Mouse (Mus musculus) testis, postnatal 14 days (tissue): ENCODE results near the gene Psmd11.
"Not testable (repeated sequence)": the region's sequence is repeated elsewhere in the genome, so short reads cannot be mapped to it uniquely, and the experiment has no call there.

Experiments used
- DNase-seq: peaks from one replicate; pipeline ENCODE4 v3.0.0; 2021; ENCODE audit warnings: low spot score

Psmd11 gene

DNA sequence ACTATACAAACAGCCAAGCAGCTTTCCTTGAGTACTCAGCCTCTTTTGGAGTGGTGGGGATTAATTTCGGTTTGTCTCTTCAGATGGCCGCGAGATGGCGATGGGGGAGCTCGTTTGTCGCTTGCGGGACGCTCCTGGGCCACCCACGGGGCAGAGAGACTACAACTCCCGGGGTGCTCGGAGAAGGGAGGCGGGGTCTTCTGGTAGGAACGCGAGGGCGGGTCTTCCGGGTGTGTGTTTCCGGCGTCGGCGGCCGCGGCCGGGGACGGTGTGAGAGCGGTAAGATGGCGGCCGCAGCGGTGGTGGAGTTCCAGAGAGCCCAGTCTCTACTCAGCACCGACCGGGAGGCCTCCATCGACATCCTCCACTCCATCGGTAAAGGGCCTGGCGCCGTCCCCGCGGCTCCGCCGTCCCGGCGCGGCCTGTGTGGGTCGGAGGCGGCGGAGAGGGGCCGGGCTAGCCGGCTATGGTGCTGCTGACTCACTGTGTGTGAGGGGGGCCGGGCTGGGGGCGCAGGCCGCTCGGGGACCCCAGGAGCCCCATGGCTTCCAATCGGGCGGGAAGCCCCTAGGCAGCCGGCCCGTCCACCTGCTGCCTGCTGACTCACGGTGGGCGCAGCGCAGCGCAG, at the start of gene Psmd11:
Gene Psmd11 (plus strand): TSS at position 235 of the 628 bp plus-strand sequence.
- DNase-seq = peak; percentile 94

DNA sequence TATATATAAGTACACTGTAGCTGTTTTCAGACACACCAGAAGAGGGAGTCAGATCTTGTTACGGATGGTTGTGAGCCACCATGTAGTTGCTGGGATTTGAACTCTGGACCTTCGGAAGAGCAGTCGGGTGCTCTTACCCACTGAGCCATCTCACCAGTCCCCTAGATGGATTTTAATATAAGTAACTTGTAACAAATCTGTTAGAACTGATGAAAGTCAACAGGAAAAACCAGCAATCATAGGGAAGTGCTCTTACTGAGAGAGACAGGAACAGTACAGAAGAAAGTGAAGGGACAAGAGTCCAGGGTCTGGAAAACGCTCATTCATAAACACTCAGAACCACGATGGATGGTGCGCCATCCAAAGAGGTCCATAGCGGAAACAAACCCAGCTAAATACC, 49.2 kb upstream of the Psmd11 start:
- not testable (repeated sequence) for DNase-seq

DNA sequence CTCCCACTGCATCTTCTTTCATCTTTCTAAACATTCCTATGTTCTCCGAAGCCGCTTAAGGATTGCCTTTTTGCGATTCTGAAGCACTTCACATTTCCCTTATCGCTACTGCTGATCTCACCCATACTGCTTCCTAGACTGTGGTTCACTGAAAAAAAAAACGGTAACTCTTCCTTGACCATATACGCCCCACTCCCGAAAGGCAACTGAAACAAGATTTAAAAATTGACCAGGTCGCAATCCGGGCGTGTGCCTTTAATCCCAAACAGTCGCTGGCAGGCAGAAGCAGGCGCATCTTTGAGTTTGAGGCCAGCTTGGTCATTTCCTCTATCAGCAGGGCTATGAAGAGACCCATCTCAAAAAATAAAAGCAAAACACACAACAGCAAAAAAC, 45.8 kb upstream of the Psmd11 start:
- DNase-seq = peak; percentile 24

DNA sequence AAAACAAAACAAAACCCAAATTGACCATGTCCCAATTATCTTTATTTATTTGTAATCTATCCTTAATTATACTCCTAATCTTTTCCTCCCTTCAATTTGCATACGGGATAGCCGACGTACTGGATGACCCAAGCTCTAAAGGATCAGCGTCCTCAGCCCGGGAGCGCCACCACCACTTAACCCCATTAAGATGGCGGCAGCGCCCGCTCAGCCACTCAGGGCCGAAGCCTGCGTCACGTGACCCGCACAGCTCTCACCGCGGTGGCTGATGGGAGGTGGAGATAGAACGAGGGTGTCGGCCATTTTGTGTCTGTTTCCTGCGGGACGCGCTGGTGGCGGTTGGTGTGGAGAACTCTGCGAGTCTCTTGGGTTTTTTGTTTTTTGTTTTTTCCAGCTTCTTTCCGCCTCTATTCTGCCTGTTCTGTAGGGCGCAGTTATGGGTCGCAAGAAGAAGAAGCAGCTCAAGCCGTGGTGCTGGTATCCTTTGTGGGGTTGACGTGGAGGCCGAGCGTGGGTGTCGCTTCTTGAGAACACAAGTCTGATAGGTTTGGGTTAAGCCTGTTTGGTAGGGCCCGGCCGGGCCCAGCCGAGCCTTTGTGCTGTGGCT, 45.3 kb upstream of the Psmd11 start, which contains the start of gene Zfp207:
Gene Zfp207 (plus strand): TSS at position 261 of the 607 bp plus-strand sequence.
- DNase-seq = peak; percentile 98

DNA sequence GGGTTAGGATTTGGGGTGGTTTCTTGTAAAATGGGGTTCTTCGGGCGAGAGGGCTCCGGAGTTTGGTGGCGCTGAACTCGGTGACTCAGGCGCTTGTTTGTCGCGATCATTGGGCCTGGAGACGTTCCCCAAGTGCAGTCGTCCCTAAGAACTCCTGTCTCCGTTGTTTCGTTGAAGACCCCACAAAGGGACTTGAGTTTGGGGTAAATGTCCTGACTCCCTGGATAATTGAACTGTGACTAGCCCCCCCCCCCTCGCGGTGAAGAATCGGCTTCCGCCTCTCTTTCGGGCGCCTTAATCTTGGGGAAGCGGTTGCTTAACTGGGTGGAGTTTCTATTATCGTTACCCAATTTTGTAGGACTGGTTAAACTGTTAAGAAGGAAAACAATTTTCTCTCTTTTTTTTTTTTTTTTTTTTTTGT, 44.8 kb upstream of the Psmd11 start:
- no peak for DNase-seq

DNA sequence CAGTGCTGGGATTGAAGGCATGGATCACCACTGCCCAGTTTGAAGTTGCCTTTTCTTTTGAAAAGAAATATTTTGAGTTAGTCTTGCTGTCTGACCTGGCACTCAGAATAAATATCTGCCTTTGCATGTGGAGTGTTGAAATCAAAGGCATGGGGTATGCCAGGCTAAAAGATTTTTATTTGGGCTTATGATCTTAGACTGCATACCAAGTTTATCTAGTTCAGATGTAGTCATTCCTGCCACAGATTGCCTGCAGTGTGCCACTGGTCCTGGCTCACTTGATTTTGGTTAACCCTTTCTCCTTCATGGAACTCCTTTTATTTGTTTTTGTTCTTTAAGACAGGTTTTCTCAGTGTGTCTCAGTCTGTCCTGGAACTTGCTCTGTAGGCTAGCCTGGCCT, 44.0 kb upstream of the Psmd11 start:
- no peak for DNase-seq

DNA sequence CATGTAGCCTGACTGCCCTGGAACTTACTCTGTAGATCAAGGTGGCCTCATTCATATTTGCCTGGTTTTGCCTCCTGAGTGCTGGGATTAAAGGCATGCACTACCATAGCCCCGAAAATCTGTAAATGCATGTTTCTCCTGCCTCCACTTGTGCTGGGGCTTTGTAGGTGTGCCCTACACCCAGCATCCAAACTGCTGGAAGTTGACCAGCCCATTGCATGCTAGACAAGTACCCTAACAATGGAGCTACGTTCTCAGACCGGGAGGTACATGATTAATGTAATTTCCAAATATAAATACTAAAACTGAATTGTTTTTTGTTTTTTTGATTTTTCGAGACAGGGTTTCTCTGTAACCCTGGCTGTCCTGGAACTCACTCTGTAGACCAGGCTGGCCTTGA, 43.4 kb upstream of the Psmd11 start:
- no peak for DNase-seq

DNA sequence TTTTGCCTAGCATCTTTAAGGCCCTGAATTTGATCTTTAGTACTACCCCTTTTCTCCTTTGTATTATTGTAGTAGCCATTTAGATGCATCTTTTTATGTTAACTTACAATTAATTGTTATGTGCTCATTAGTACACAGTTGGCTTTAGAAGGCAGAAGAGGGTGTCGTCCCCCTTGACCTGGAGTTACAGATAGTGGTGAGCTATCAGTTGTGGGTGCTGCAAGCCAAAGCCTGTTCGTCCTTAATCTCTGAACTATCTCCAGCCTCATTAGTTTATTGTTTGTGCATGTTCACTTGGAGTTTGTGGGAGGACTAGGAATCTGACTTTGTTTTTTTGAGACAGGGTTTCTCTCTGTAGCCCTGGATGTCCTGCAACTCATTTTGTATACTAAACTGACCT, 41.6 kb upstream of the Psmd11 start:
- DNase-seq = no peak

DNA sequence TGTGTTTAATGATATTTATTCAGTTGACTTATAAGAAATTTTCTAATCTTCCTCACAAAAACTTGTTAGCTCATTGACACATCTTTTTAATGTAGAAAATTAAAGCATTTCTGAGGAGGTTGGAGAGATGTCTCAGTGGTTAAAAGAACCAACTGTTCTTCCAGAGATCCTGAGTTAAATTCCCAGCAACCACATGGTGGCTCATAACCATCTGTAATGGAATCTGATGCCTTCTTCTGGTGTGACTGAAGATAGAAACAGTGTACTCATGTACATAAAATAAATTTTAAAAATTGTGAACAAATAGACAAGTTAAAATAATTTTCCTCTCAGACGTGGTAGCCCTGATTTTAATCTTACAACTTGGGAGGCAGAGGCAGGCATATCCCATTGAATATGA, 38.5 kb upstream of the Psmd11 start:
- no peak for DNase-seq

DNA sequence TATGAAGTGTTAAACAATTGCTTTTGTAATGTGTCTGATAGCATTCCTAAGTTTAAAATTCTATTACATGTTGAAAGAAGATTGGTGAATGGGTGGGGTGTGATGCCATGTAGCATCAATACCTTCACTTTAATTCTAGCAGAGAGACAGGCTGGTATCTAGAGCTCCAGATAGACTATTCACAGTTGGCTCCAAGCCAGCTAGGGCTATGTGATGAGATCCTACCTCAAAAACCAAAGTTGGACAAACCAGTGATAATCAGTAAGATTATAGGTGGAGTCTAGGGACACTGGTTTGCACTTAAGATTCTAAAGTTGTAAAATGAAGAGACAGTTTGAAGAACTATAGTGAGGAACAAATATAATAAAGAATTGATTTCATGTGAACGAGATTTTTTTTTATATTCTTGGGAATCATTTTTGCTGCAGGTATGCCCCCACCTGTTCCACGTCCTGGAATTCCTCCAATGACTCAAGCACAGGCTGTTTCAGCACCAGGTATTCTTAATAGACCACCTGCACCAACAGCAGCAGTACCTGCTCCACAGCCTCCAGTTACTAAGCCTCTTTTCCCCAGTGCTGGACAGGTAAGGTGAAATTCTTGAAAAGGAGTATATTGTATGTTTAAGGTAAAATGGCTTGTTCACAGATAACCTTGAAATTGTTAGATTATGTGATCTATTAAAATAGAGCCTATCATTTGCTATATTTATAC, 36.9 kb upstream of the Psmd11 start:
- no peak for DNase-seq

DNA sequence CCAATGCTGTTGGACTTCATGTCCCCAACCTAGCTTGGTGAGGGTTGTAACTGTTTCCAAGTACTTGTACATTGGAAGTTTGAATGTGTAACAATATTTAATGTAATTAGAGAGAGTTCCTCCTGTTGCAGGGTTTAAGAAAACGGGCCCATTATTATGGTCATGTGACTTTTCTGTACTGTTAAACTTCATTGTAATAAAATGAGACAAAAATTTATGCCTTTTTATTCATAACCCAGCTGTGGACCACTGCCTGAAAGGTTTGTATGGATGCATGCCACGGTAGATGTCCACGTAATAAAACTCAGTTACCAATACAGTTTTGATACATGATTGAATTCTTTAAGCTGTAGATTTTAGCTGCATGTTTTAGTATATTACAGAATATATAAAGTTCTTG, 32.5 kb upstream of the Psmd11 start:
- DNase-seq = no peak

DNA sequence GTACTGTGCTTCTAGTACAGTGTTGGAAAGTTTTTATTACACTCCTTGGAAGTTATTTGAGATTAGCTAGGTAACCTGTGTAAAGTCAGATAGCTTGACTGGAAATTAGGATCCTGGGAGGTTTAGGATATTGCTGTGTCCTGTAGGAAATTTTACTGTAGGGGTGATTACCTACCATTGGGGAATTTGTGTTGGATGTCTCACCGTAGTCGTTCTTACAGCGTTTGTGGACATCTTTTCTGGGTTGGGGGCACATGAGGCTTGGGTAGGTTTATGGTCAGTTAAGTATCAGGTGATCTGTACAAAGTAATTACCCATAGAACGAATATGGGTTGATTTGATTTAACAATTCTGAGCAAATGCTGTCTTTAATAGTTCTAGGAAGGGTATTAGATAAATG, 31.8 kb upstream of the Psmd11 start:
- no peak for DNase-seq

DNA sequence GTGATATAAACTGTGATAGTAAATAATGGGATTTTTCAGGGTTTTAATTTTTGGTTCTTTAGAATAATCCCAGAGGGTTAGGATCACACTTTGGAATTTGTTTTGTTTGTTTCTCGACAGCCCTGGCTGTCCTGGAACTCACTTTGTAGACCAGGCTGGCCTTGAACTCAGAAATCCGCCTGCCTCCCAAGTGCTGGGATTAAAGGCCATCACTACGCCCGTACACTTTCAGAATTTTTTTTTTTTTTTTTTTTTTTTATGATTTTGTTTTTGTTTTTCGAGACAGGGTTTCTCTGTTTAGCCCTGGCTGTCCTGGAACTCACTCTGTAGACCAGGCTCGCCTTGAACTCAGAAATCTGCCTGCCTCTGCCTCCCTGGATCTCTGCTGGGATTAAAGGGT, 20.5 kb upstream of the Psmd11 start:
- not testable (repeated sequence) for DNase-seq

DNA sequence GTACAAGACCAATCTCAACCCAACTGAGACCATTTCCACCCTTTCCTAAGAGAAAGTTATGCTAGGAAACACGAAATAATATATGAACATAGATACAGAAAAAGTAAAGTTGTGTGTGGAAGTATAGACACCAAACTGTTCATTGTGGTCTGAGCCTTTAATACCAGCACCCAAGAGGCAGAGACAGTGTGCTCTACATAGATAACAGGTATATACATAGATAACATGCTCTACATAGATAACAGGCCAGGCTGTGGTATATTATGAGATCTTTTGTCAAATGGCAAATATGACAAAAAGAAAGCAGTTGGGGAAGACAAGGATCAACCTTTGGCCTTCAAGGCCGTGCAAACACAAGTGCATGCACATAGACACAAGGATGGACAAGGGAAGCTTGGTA, 18.0 kb upstream of the Psmd11 start:
- no peak for DNase-seq

DNA sequence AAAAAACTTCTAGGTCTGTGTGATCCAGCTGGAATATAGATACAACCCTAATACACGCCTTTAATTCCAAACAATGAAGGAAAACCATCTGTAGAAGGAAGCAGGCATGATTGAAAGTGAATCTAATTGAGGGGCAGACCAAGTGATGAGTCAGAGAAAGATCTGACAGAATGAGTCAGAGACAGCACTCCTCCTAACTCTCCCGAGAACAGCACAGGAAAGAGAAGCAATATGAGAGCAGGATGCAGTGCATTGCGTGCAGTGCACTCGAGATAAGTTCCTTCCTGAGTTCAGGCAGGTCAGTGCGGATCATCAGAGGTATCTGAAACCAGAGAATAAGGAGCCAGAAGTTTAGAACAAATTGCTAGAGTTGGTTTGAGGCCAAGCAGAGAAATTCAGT, 11.3 kb upstream of the Psmd11 start:
- no peak for DNase-seq

DNA sequence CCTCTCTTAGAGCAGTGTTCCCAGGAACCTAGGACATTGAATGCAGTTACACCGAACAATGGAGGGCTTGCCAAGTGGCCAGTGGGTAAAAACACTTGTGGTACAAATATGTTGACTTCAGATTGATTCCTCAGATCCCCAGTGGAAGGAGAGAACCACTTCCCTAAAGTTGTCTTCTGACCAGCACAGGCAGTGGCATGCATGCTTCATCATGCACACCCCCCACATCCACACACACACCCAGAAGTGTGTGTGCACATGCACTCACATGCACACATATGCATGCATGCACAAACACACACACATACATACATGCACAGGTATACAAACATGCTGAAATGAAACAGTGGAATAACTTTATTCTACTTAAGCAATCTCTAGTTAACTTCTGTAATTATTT, 8.7 kb upstream of the Psmd11 start:
- no peak for DNase-seq

DNA sequence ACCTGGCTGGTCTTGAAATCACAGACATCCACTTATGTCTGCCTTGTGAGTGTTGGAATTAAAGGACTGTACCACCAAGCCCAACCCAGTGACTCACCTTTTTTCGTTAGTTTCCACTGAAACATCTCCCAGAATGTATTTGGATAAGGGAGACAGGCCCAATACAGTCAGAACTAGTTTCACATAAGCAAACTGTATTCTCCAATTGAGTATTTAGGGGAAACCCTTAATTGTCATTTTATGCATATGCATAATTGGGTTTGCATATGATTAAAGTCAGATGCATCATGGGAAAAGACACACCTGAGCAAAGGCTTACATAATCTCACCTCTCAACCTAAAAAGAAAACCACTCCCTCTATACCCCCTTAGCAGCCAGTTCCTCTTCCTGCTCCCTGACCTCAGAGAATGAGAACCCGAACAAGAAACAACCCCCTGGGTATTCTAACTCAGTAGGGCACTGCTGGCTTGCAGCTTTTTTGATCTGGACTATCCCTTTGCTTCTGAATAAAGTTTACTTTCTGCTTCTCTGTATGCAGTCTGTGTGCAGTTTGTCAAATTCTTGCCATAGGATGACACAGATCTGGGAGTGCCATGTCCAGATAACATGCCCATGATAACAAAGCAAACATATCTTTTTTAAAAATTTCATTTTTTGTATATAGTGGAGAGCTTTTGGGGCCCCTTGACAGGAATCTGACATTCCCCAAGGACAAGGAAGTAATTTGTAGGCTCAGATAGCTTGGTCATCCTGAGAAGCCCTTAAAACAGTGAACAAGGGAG, 8.0 kb upstream of the Psmd11 start:
- no peak for DNase-seq

DNA sequence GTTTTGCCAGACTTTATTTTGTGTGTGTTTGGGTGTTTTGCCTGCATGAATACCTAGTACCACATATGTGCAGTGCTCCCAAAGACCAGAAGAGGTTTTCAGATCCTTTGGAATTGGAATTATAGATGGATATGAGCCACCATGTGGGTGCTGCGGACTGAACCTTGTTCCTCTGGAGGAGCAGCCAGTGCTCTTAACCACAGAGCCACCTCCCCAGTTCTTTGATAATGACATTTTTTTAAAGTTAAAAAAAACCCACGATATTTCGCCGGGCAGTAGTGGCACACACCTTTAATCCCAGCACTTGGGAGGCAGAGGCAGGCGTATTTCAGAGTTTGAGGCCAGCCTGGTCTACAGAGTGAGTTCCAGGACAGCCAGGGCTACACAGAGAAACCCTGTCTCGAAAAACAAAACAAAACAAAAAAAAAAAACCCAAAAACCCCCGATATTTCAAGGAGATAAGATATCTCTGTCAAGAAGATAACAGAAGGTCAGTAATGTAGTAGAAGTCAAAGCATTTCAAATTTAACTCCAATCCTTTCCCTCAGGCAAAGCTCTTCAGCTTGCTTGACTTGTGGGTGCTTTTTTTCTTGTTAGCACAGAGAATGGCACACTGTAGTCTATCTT, 6.9 kb upstream of the Psmd11 start:
- DNase-seq = no peak

DNA sequence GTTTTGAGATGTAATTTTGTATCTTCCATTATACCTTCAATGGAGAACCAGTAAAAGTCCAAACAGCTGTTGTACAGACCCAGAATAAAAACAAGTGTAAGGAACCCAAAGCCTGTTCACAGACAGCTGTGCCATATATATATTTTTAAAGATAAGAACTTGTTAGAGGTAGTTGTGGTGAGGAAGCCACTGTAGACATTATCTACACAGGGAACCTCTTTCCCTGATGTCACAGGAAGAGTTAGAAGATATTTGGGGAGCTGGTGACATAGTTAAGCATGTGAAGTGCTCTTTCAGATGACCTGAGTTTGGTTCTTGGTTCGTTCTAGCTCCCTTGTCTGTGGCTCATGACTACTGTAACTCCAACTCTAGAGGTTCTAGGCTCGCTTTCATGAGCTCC, 3.7 kb upstream of the Psmd11 start:
- no peak for DNase-seq

DNA sequence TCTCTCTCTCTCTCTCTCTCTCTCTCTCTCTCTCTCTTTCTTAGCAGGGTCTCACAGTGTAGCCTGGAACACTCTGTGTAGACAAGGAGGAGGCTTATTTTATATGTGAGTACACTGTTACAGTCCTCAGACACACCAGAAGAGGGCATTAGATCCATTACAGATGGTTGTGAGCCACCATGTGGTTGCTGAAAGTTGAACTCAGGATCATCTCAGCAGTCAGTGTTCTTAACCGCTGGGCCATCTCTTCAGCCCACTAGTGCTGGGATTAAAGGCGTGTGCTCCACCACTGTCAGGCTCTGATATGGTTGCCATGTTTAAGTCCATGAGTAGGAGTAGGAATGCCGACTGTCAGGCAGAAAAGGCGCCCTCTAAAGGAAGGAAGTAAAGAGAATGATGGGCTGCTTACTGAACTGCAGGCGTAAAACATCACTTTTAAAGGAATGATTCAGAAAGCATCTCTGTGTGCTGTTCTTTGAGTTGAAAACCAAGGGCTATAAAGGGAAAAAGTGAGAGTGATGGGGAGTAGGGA, 3.1 kb upstream of the Psmd11 start:
- no peak for DNase-seq

DNA sequence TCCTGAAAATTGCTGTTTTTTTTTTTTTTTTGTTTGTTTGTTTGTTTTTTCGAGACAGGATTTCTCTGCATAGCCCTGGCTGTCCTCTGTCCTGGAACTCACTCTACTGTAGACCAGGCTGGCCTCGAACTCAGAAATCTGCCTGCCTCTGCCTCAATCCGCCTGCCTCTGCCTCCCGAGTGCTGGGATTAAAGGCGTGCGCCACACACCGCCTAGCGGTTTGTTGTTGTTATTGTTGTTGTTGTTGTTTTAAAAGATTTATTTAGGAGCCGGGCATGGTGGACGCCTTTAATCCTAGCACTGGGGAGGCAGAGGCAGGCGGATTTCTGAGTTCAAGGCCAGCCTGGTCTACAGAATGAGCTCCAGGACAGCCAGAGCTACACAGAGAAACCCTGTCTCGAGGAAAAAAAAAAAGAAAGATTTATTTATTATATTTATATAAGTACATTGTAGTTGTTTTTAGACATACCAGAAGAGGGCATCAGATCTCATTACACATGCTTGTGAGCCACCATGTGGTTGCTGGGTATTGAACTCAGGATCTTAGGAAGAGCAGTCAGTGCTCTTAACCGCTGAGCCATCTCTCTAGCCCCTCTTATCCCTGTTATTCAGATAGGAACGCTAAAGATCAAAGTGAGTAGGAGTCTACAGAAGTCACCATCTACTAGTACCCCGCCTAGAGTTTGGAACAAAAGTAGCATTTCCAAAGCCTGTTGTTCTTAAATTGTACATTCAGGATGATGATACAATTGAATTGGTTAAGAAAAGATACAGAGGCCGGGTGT, 2.2 kb upstream of the Psmd11 start:
- not testable (repeated sequence) for DNase-seq
